Mouse (Mus musculus) spleen, adult 2 months (tissue): Measurements from ENCODE around the gene Kpna1. TPM values are rescaled to one million over a fixed set of nuclear protein-coding genes. Genes with fewer than 3 reads are reported as not detected.

ENCODE experiments used
- DNase-seq, 2 experiments: peaks; one replicate each; pipeline versions ENCODE4 v3.0.0 to v3.0.0-alpha.2; 2012 to 2021; ENCODE audit warnings: low spot score in 2 of 2, low read depth in 1 of 2
- H3K27ac ChIP-seq: fragments of 200-500 bp; 2 replicates; pipeline ENCODE4 v1.5.1; 2012; ENCODE audit warnings: low read length, inconsistent platforms; ENCODE audit not compliant: insufficient read depth
- H3K27me3 ChIP-seq: fragments of 200-500 bp; 2 replicates; pipeline ENCODE4 v1.6.1; 2012; ENCODE audit warnings: mild to moderate bottlenecking, moderate library complexity, low read length, inconsistent platforms; ENCODE audit not compliant: control insufficient read depth, insufficient read depth
- H3K36me3 ChIP-seq: fragments of 200-500 bp; 2 replicates; pipeline ENCODE4 v1.6.1; 2012; ENCODE audit warnings: mild to moderate bottlenecking, low read length, inconsistent platforms; ENCODE audit not compliant: control insufficient read depth, insufficient read depth
- H3K4me1 ChIP-seq: fragments of 200-500 bp; 2 replicates; pipeline ENCODE4 v1.6.1; 2011; ENCODE audit warnings: inconsistent platforms; ENCODE audit not compliant: control insufficient read depth, insufficient read depth, insufficient read length
- H3K4me3 ChIP-seq: fragments of 200-500 bp; 2 replicates; pipeline ENCODE4 v1.5.1; 2011; ENCODE audit warnings: mild to moderate bottlenecking, inconsistent platforms; ENCODE audit not compliant: insufficient read depth, insufficient read length; ENCODE audit errors: extremely low read depth
- CTCF ChIP-seq: fragments of 200-500 bp; IDR thresholded peaks from 2 replicates; pipeline ENCODE4 v1.5.1; 2011; ENCODE audit warnings: mild to moderate bottlenecking, inconsistent platforms; ENCODE audit not compliant: insufficient read depth, insufficient read length, insufficient replicate concordance; ENCODE audit errors: extremely low read depth
- POLR2A ChIP-seq: fragments of 200-500 bp; IDR thresholded peaks from 2 replicates; pipeline ENCODE4 v1.6.1; 2011; ENCODE audit warnings: low read depth, low read length, inconsistent platforms
- WGBS: fragments of 180-500 bp; shearing (Covaris S2); methylation state at CpG from one replicate; pipeline ENCODE4 v1.1.7; 2018; 5-methylcytosine and 5-hydroxymethylcytosine counted together
- polyA plus RNA-seq: library from polyadenylated mRNA; depleted of rRNA; stranded (reverse); fragments of >200 nt; gene quantifications from 2 replicates; pipeline ENCODE4 v1.2.3, GENCODE M21; 2012; rRNA removed

The Kpna1 gene
- polyA plus RNA-seq, 1 experiment: 4.2 TPM

- Histone ChIP-seq H3K4me3 (no peak overlapping the region), H3K4me1 (no peaks in the 10 kb centered on the region), H3K27me3 (no peaks in the 10 kb centered on the region), H3K36me3 (no peaks in the 10 kb centered on the region), H3K27ac (no peak overlapping the region)
- no peak for DNase-seq
- TF ChIP-seq POLR2A (no peak), CTCF (no peak)
- 91% methylated on average over 3 of the region's 3 CpGs for WGBS
Observed at GRCm38 (mm10) chr16:36068356-36068755, 89.8 kb downstream of the Kpna1 start.

- no peaks in the 10 kb centered on the region for H3K4me1 ChIP-seq
- 66% methylated on average over 9 of the region's 9 CpGs for WGBS
- no peaks in the 10 kb centered on the region for H3K27me3 ChIP-seq
- TF ChIP-seq POLR2A (no peak), CTCF (no peak)
- no peak for DNase-seq
- H3K36me3 ChIP-seq: no peaks in the 10 kb centered on the region
- H3K4me3 ChIP-seq: no peak overlapping the region
- no peak overlapping the region for H3K27ac ChIP-seq
Observed at GRCm38 (mm10) chr16:36069819-36070575, 91.4 kb downstream of the Kpna1 start.

- TF ChIP-seq CTCF: no peak
- no peak for TF ChIP-seq POLR2A
- Histone ChIP-seq H3K4me3 (peak overlapping the region; percentile 75), H3K36me3 (no peaks in the 10 kb centered on the region), H3K27me3 (no peaks in the 10 kb centered on the region), H3K27ac (peak overlapping the region; percentile 94), H3K4me1 (no peaks in the 10 kb centered on the region)
- DNase-seq: no peak
- WGBS: 1% methylated on average over 16 of the region's 16 CpGs
Observed at GRCm38 (mm10) chr16:36071071-36071449, 92.5 kb downstream of the Kpna1 start.

- Histone ChIP-seq H3K4me1 (no peaks in the 10 kb centered on the region), H3K27ac (peak within 1 kb of the TSS; percentile 94), H3K36me3 (no peaks in the 10 kb centered on the region), H3K4me3 (peak within 1 kb of the TSS; percentile 75), H3K27me3 (no peaks in the 10 kb centered on the region)
- WGBS: under 1% methylated on average over 81 of the region's 81 CpGs
- DNase-seq: peak; percentile 82 to 87
- TF ChIP-seq CTCF: no peak
- peak; percentile 97 for TF ChIP-seq POLR2A
Observed at GRCm38 (mm10) chr16:36071450-36072379, 93.2 kb downstream of the Kpna1 start, which contains the start of the genes Fam162a and Ccdc58. TSS of gene Fam162a (minus strand) at chr16:36071594. TSS of gene Ccdc58 (plus strand) at chr16:36071685.

- no peak for DNase-seq
- Histone ChIP-seq H3K36me3 (no peaks in the 10 kb centered on the region), H3K27ac (no peak overlapping the region), H3K4me3 (peak overlapping the region; percentile 75), H3K27me3 (no peaks in the 10 kb centered on the region), H3K4me1 (no peaks in the 10 kb centered on the region)
- 29% methylated on average over 8 of the region's 8 CpGs for WGBS
- TF ChIP-seq POLR2A (no peak), CTCF (no peak)
Observed at GRCm38 (mm10) chr16:36072410-36073011, 94.0 kb downstream of the Kpna1 start.

GRCm38 (mm10) chr16:36074772-36075171 lies 96.2 kb downstream of the Kpna1 start:
- Histone ChIP-seq H3K27ac (no peak overlapping the region), H3K27me3 (no peaks in the 10 kb centered on the region), H3K36me3 (no peaks in the 10 kb centered on the region), H3K4me1 (no peaks in the 10 kb centered on the region), H3K4me3 (no peak overlapping the region)
- TF ChIP-seq CTCF (no peak), POLR2A (no peak)
- no peak for DNase-seq
- 89% methylated on average over 3 of the region's 3 CpGs for WGBS

GRCm38 (mm10) chr16:36079916-36080315 lies 101.4 kb downstream of the Kpna1 start:
- 93% methylated on average over 3 of the region's 3 CpGs for WGBS
- Histone ChIP-seq H3K27me3 (no peaks in the 10 kb centered on the region), H3K36me3 (peaks cover 2% of the 10 kb centered on the region; the same call in 1 of the 2 replicates), H3K4me3 (no peak overlapping the region), H3K27ac (no peak overlapping the region), H3K4me1 (no peaks in the 10 kb centered on the region)
- TF ChIP-seq CTCF (no peak), POLR2A (no peak)
- DNase-seq: no peak

Other genes with a start within 250 kb of the Kpna1 start
- gene Dirc2, start 209.4 kb upstream of the Kpna1 start, polyA plus RNA-seq: 20.7 and 27.5 TPM in 2 replicates
- 6.3 and 6.7 TPM in 2 replicates for gene Hspbap1, start 208.4 kb upstream of the Kpna1 start, polyA plus RNA-seq
- 8.0 and 8.1 TPM in 2 replicates for gene Parp14, start 107.2 kb upstream of the Kpna1 start, polyA plus RNA-seq
- gene Parp9, start 40.3 kb upstream of the Kpna1 start, polyA plus RNA-seq: 6.7 and 6.9 TPM in 2 replicates
- 8.1 and 8.5 TPM in 2 replicates for gene Dtx3l, start 39.6 kb upstream of the Kpna1 start, polyA plus RNA-seq
- 1.7 TPM in 2 replicates for gene Wdr5b, start 62.4 kb downstream of the Kpna1 start, polyA plus RNA-seq
- gene Fam162a, start 92.8 kb downstream of the Kpna1 start, polyA plus RNA-seq: 13.6 and 15.2 TPM in 2 replicates
- gene Ccdc58, start 92.9 kb downstream of the Kpna1 start, polyA plus RNA-seq: 2.4 and 2.6 TPM in 2 replicates
- gene Csta1, start 152.5 kb downstream of the Kpna1 start, polyA plus RNA-seq: not detected in 2 replicates
- 0.48 TPM in 1 of 2 replicates, not detected in the other for gene Stfa2l1, start 178.1 kb downstream of the Kpna1 start, polyA plus RNA-seq
- not detected in 2 replicates for gene Gm5483, start 205.5 kb downstream of the Kpna1 start, polyA plus RNA-seq
- gene Gm5416, start 231.7 kb downstream of the Kpna1 start, polyA plus RNA-seq: not detected in 2 replicates
- not detected in 2 replicates for gene 2010005H15Rik, start 242.7 kb downstream of the Kpna1 start, polyA plus RNA-seq